Mouse (Mus musculus) retina, postnatal 7 days (tissue): ENCODE measurements around the gene Slc29a2.
"Not testable (repeated sequence)": the region's sequence is repeated elsewhere in the genome, so short reads cannot be mapped to it uniquely, and the experiment has no call there.

Experiments
- DNase-seq: peaks from one replicate; pipeline ENCODE4 v3.0.0-alpha.2; 2012; ENCODE audit warnings: low read depth, low spot score

Slc29a2 gene

DNA sequence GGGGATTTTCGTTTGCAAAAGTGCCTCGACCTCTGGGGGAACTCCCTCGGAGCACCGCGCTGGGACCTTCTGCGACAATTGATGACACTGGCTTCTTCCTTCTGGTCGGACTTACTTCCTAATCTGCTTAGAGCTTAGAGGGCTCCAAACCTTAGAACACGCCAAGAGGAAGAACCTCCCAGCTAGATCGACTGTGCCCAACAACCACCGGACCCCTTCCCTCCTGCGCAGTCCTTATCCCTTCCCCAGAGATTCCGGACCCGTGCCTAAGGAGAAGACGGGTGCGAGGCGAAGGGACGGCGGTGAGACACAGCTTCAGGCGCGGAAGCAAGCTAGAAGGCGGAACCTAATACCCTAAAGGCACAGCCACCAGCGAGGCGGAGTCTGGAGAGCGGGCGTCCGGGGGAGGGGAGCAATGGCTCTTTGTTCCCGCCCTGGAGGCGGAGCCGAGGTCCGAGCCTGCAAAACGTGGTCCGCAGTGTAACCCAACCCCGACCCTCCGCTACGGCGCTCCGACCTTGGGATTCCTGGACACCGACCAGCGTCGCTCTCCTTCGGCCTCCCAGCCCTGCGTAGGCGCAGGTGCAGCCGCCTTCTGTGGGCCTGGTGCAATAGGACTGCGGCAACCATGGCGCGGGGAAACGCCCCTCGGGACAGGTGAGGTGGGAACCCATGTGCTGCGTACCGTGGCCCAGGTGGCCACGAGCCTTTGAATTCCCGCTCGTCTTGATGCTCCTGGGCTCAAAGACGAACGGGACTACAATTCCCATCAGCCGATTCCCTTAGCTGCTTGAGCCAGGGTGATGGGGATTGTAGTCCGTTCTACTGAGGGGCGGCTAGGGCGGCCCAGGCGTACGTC, at the start of gene Slc29a2:
Slc29a2 (plus strand) TSS at position 240 of the 859 bp plus-strand sequence.
- peak; percentile 82 for DNase-seq

- peak; percentile 57 for DNase-seq
Measured at GRCm38 (mm10) chr19:4981767-4982166, 41.9 kb upstream of the Slc29a2 start.

- DNase-seq: peak; percentile 31
Measured at GRCm38 (mm10) chr19:4989013-4989412, 34.6 kb upstream of the Slc29a2 start.

DNA sequence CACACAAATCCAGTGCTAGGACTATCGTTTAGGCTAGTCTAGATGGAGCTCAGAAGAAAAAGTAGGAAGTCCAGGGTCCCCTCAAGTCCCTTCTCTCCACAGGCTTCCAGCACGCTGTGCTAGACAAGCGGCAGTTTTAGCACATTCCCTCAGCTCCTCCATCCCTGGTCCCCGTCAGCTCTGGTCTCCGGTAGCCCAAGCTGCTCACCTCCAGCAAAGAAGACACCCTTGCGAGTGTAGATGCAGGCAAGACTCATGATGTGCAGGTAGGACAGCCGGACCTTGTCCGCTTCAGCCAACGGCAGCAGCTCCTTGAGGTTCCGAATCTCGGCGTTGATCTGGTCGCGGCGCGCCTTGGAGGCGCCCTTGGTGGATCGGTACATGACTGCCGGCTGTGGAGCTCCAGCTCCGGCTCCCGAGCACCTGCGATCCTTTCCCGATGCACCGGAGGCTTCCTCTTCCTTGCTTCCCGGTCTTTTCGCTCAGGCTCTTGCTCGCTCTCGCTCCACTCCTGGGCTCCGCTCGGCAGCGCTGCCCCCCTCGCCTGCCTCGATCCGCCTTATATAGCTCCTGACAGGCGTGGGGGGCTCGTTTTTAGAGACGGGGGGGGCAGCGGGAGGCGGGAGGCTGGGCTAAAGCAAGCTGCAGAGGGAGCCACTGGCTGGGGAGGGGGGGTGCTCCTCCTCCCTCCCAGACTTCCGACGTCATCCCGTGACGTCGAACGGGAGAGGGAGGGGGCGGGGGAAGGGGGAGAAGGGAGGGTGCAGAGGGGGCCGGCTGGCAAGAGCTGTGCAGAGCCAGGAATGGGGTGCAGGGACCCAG, 34.0 kb upstream of the Slc29a2 start:
- peak; percentile 71 for DNase-seq

GRCm38 (mm10) chr19:4990256-4990625, 33.4 kb upstream of the Slc29a2 start, which contains the start of gene Npas4:
TSS of gene Npas4 (minus strand) at chr19:4990316.
- no peak for DNase-seq

DNA sequence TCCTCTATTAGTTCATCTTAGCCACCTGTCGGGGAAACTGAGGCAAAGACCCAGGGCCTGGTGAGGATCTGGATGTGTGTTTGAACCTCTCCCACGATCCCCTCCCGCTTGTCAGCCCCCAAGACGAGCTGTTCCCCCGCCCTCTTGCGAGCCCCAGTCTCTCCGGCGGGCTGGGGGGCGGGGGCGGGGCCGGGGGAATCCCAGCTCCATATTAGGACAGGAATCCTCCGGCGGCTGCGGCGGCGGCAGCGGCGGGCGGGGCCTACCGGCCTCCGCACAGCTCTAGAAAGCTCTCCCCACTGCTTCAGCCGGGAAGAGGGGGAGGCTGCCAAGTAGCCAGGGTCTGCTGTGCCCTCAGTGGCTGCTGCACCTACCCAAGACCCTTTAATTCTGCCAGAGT, 32.9 kb upstream of the Slc29a2 start:
- DNase-seq: no peak

- DNase-seq: no peak
Measured at GRCm38 (mm10) chr19:4992371-4992770, 31.3 kb upstream of the Slc29a2 start.

DNA sequence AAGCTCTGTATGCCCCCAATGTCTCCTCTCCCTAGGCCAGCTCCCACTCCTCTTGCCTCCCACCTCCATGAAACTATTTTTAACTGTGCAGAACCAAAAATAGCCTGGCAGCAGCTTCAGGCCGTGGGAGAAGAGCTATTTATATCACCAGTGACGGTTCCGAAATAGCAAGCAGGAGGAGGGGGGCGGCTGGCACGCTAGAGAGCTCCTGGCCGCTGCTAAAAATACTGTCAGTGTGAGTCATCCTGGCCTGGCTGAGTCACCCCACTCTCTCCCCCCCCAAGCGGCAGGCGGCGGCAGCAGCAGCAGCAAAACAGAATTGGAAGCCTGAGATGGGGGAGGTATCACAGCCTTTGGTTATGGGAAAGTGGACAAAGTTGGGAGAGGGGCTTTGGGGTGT, 30.8 kb upstream of the Slc29a2 start:
- peak; percentile 47 for DNase-seq

- DNase-seq: no peak
Measured at GRCm38 (mm10) chr19:4994043-4994442, 29.6 kb upstream of the Slc29a2 start.

DNA sequence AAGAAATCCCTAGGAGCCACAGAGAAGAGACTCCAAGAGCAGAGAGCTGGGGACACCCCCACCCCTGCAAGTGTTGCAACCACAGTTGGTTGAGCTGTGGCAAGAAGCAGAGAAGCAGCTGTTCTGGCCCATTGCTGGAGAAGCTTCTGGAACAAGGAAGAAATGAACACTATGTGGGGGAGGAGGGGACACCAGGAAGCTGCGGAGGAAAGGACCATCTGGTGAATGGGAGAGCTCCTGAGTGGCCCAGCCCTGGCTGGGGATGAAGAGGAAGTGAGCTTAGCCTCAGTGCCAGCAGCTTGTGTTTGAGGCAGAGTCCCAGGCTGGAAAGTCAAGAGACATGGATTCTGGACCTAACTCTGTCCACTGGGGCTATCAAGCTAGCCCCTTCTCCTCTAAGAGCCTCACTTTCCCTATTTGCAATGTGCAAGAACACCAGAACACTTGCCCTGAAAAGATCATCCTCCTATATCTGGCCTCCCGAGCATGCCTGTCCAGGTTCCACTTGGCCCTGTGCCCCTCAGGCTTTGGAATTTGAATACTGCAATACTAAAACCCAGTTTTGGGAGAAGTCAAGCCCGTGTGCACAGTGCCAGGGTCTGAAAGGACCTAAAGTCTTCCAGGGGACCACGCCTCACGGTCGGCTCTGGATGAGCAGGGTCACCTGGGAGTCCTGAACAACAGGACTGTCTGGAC, 24.1 kb upstream of the Slc29a2 start:
- no peak for DNase-seq

DNA sequence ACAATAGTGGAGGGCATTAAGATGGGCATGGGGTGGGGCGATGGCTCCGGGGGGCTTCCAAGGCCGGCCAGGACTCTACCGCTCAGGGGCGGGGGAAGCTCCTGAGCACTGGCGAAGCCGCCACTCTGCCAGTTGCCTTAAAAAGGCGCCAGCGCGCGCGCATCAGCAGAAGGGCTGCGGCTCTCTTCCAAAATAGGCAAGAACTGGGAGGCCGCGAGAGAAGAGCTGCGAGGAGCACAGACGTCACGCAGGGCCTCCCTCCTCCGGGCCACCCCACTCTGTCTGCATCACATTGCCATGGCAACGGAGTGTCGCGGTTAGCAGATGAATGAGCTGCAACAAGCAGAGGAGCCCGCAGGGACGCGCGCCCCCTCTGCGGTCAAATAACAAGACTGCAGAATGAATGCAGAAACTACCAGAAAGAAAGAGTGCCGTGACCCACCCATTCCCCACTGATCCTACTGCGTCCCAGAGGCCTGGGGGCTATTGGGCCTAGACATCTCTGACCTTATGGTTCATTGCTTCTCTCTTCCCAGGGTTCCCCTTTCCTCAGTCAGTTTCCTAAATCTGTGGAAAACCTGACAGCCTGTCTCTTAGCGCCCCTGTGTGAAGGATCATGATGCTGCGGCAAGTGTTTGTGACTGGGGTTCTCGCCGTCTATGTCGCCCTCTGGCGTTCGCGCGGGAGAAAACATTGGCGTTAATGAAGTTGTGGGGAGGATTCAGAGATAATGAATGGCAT, 21.8 kb upstream of the Slc29a2 start:
- DNase-seq: peak; percentile 75

- not testable (repeated sequence) for DNase-seq
Measured at GRCm38 (mm10) chr19:5003644-5004043, 20.0 kb upstream of the Slc29a2 start.

GRCm38 (mm10) chr19:5004925-5005324, 18.7 kb upstream of the Slc29a2 start:
- DNase-seq: no peak

GRCm38 (mm10) chr19:5013138-5013537, 10.5 kb upstream of the Slc29a2 start:
- no peak for DNase-seq

DNA sequence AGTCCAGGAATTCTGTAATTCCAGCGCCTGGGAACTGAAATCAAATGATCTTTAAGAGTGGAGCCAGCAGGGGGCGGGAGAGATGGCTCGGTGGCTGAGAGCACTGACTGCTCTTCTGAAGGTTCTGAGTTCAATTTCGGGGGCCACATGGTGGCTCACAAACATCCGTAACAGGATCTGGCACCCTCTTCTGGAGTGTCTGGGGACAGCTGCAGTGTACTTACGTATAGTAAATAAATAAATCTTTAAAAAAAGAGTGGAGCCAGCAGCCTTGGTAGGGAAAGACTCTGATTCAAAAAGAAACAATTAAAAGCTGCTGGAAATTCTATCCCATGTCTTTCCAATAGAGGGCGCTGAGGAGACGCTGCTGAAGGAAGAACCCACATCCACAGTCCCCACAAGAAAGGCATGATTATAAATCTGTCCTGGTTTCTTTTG, 8.7 kb upstream of the Slc29a2 start:
- peak; percentile 34 for DNase-seq

- DNase-seq: no peak
Measured at GRCm38 (mm10) chr19:5016221-5016742, 7.4 kb upstream of the Slc29a2 start.

DNA sequence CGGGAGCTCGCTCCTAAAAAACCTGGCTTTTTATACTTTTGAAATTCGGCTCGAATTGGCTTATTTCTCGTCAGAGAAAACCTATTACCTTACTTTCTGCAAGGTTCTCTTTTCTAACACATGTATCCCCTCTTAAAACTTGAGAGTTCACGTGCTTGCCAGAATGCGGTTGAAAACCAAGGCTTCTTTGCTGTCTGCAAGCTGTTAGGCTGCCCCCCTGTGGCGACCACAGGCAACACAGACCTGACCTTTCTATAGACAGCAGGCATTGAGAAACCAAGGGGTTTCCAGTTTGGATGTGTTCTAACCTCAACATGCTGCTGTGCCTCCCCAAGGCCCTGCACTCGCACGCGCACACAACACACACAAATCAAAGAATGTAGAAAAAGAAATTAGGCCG, 6.9 kb upstream of the Slc29a2 start:
- DNase-seq: no peak

- no peak for DNase-seq
Measured at GRCm38 (mm10) chr19:5017611-5018010, 6.0 kb upstream of the Slc29a2 start.

DNA sequence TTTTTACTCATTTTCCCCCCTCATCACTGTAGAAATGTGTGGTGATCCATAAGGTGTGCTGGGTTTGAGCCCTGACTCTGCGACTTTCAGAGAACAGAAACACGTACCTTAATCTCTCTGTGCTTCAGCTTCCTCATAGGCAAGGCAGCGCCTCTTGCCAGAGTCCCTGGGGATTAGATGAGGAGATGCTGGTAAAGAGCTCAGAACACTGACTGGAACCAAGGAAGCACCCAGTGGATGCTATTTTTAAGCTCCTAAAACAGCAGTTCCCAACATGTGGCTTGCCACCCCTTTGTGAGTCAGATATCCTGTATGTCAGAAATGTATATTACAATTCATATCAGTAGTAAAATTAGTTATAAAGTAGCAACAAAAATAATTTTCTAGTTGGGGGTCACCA, 5.5 kb upstream of the Slc29a2 start:
- DNase-seq: no peak

DNA sequence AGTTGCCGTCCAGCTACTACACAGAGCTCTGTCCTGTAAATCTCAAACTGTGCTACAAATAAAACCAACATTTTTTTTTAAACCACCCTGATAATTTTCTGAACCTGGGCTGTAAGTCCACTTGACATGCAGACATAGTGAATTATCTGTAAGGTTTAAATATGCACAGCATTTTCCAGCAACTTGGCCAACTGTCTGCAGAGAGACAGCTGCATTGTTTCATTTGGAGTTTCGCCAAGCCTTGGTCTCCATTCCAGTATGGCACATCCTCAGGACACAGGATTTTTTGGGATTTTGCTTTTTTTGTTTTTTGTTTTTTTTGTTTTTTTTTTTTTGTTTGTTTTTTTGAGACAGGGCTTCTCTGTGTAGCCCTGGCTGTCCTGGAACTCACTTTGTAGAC, 2.2 kb upstream of the Slc29a2 start:
- no peak for DNase-seq

- no peak for DNase-seq
Measured at GRCm38 (mm10) chr19:5026111-5026510, 2.5 kb downstream of the Slc29a2 start.
